Mouse (Mus musculus) B cell, adult 2 months (primary cell): ENCODE measurements around the gene Bcl11a.

Source experiments
- DNase-seq, 2 experiments: peaks; one replicate each; pipeline ENCODE4 v3.0.0; 2022

Bcl11a gene

GRCm38 (mm10) chr11:24080541-24080940 lies 2.7 kb downstream of the Bcl11a start:
- peak; percentile 73 to 75 for DNase-seq

DNA sequence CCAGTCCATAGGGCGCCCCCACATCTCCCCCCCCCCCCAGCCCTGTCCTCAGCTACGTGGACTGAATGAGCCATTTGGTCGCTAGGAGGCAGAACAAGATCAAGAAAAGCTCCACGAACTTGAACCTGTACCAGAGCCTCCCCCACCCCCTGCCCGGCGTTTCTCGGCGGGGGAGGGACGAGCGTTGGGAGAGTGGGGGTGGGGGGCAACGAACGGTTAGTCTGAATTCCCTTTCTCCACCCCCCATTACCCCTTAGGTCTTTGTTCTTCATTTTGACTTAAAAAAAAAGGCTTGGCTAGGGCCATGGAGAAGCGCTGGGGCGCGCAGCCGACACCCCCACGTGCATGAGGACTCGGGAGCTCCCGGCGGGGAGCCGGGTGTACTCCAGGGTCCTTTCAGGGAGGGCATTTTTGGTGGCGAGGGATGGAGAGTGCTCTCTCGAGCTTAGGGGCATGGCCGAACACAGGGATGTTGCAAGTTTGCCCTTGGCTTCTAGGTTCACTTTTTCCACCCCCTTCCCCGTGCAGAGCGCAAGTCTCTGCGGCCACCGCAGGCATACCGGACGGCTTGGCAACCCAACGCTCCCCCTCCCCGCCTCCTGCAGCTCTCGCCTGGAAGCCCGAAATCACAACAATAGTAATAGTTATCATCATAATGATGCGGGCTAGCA lies 3.3 kb downstream of the Bcl11a start:
- DNase-seq: peak; percentile 83

- peak; percentile 55 to 59 for DNase-seq
Measured at GRCm38 (mm10) chr11:24081687-24082384, 4.0 kb downstream of the Bcl11a start.

- no peak for DNase-seq
Measured at GRCm38 (mm10) chr11:24082385-24083075, 4.7 kb downstream of the Bcl11a start.

DNA sequence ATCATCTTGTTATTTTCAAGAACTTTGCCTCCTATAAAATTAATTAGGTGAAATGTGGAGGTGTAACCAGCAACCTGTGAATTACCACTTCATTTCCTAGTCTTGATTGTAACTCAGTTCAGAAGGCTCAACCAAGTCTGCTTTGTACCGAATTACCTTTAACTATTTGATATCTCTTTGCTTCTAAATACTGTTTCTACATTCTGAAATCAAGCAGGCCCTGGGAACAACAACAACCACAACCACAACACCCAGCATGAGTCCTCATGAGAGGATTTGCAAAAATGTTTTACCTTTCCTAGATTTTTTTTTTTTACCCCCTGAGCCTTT lies 5.2 kb downstream of the Bcl11a start:
- no peak for DNase-seq

DNA sequence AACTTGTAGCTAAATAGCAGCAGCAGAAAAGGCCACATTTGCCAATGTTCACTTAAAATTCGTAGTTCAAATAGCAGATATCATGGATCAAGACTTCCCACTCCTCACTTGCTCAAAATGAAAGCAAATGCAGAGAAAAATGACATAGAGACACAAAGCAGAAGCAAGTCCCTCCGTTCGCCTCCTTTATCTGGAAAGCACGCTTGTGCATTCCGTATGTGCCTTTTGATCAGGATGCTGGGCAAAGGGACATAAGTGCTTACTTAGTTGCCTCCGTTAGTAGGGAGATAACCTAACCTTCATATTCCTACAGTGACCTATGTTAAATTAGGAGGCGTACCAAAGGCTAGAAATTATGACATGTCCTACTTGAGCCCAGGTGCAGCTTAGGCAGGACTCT lies 5.6 kb downstream of the Bcl11a start:
- DNase-seq: no peak

GRCm38 (mm10) chr11:24084077-24084476 lies 6.2 kb downstream of the Bcl11a start:
- no peak for DNase-seq

DNA sequence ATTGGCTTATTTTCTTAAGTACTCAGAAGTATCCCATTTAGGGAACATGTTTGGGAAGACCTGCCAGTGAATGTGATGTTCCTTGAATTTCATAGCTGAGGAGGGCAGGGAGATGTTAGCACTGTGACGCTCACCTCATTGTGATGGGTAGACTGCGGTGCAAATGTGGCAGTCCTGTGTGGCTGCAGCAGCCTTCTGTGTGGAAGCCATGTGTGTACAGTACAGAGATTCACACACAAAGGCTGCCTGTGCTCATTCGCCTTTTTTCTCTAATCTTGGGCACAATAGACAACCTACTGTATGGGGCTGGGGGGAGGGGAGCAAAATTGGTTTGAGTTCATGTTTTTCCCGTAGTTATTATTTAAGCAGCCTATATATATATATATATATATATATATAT lies 6.7 kb downstream of the Bcl11a start:
- no peak for DNase-seq

- DNase-seq: no peak
Measured at GRCm38 (mm10) chr11:24085986-24086385, 8.1 kb downstream of the Bcl11a start.

- DNase-seq: no peak
Measured at GRCm38 (mm10) chr11:24087069-24087468, 9.2 kb downstream of the Bcl11a start.

DNA sequence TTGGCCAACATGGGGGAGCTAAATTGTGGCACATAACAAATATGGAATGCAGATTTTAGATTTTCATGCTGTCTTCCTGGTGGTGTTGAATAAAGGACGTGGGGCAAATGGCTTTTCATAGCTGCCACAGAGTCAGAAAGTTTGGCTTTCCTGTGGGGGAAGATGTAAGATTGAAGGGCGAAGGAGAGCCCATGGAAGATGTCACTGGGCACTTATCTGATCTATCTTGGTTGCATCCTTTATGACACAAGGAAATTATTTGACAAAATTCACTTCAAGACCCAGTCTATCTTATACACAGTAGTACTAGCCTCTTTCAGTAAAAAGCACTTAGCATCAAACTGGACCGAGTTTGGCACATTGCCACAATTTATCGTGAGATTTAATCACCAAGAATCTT lies 12.6 kb downstream of the Bcl11a start:
- DNase-seq: no peak

DNA sequence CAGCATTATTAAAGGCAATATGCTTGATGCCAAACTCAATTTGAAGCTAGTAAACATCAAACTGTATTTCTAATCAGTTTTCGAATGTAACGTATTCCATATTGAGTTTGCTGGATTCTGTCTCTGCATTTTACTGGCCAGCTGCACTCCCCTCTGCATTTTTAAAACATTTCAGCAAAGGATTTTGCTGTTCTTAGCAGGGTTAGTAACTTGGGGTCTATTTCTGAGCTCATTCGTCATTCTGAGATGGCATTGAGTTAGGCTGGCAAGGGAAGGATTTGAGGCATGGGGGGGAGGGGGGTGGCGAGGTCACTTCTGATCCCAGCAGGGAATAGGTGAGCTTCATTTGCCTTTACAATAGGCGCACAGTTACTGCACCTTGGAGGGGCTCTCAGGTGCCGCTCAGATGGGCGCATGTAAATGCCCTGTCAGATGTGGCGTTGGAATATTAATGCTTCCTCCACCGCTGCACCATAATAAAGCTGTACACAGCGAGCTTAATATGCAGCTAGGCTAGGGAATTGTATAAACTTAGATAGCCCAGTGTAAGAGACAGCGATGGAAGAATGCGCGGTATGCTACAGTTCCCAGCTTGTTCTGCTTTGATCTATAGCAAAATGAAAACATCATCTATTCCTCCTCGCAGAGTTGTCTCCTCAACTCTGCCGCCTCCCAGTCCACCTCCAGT lies 13.7 kb downstream of the Bcl11a start:
- DNase-seq: no peak

GRCm38 (mm10) chr11:24092618-24093017 lies 14.8 kb downstream of the Bcl11a start:
- no peak for DNase-seq

- no peak for DNase-seq
Measured at GRCm38 (mm10) chr11:24094086-24094487, 16.2 kb downstream of the Bcl11a start.

DNA sequence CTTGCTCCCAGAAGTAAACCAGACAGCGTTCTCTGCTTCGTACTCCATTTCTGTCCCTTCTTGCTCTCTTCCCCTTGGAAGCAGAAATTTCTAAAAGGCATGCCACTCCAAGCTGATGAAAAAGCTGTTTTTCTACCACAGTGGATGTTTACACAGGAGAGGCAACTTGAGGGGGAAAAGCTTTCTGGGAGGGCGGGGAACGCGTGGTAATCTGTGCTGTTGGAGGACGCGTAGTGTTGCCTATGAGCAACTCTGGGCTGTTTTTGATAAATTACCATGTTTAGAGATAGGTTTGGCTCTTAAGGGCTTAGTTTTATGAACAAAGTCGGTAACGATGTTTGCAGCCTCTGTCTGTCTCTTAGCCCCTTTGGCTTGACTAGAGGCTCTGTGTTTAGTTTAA lies 17.4 kb downstream of the Bcl11a start:
- DNase-seq: no peak

DNA sequence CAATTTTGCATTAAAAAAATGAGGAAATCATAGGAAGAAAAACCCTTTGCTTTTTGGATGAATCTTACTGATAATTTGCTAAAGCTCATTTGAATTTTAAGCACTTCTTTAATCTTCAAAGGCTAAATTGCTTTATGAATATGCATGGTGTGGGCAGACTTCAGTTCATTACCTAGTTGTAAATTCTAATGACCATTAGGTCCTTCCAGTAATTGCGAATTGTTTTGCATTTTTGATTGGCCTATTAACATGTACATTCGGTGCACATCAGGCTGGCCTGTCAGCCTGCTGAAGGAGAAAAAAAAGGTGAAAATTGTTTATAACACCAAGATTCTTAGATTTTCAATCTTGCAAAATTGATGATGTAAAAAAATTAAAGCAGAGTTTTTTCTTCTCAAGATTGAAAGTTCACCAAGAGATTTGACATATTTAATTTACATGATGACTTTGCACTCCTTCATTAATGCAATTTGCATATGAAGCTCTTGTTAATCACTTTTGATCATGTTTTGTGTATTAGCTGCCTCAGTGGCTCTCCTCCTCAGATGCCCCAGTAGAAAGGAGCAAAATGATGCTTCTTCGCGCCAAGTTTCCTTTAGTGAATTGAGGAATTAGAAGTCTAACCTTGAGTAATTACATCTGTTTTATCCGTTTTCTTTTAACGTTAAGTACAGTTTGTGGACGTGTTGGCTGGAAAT lies 17.9 kb downstream of the Bcl11a start:
- DNase-seq: no peak

DNA sequence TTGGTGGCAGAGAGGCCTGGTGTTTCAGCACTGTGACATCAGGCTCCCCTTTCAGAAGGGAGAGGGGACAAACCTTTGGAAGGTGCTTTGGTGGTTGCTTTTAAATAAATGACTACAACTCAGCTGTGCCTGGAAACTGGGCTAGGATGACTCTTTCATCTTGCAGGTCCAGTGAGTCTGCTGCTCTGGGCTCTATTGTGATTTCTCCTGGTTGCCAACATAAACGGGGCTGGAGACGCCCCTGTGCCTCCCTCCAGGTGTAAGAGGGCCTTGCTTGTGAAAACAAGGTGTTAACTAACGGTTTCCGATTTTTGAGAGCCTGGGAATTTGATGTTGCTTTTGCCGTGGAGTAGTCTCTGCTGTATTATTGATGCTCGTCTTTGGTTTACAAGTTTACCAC lies 18.6 kb downstream of the Bcl11a start:
- no peak for DNase-seq

GRCm38 (mm10) chr11:24097026-24097425 lies 19.2 kb downstream of the Bcl11a start:
- no peak for DNase-seq

DNA sequence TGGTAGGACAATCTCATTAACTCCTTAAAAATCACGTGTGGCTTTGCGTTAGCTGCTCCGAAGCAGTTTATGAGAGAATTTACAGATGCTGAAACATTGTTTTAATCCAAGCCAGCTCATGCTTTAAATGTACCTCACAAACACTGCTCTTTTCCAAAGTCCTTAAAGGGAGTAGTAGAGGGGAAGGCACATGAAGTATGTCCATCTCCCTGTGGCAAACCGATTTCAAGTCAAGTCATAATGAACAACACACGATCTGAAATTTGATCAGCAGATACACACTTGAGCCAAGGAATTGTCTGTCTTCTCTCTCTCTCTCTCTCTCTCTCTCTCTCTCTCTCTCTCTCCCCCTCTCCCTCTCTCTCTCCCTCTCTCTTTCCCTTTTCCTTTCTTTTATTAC lies 20.2 kb downstream of the Bcl11a start:
- DNase-seq: no peak

GRCm38 (mm10) chr11:24098662-24099061 lies 20.8 kb downstream of the Bcl11a start:
- no peak for DNase-seq

DNA sequence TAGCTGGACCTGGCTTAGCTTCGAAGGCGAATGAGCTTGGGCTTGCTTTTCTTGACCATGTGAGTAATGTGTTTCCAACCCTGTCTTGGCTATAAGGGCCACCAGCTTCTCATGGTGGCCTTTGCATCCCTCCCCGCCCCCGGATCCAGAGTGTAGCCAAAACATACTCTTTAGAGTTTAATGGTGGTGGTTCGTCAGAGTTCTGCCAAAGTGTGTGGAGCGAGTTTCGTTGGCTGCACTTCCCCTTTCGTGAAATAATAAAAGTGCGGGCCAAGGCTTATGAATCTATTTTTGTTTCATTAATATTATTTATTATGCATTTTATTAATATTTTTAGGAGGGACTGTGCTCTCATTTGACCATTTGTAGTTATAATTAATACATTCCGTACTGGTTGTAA lies 21.4 kb downstream of the Bcl11a start:
- peak; percentile 42 to 51 for DNase-seq

DNA sequence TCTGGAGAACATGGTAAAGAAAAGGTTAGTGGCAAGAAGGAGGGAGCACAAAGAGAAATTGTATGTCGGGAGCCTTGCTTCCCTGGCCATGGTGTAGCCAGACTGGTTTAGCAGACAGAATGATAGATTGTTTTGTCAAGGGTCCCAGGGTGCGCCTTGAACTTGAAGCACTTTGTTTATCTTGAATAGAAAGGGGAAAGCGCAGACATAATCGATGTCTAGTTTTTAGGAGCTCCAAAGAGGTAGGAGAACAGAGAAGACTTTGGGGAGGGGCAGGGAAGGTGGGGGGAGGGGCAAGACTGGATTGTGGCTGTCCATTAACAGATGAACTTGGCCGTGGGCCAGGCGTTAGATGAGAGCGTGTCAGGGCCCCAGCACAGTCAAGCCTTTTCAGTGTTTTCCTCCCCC lies 22.0 kb downstream of the Bcl11a start:
- no peak for DNase-seq

GRCm38 (mm10) chr11:24100449-24101070 lies 22.7 kb downstream of the Bcl11a start:
- DNase-seq: no peak
